Mouse (Mus musculus) thymus, adult 18-20 months (tissue): ENCODE results near the gene Enthd1.
A peak's percentile ranks its signal among the peaks of the same experiment; 100 is the strongest.
"Not testable (repeated sequence)": the region's sequence is repeated elsewhere in the genome, so short reads cannot be mapped to it uniquely, and the experiment has no call there.

ENCODE experiments used
- DNase-seq, 2 experiments: peaks; one replicate each; pipeline ENCODE4 v3.0.0; 2022; ENCODE audit warnings: mixed read lengths in 2 of 2

Gene Enthd1

GRCm38 (mm10) chr15:80565106-80565665, at the start of gene Enthd1:
Gene Enthd1 (minus strand): TSS chr15:80565156.
- no peak for DNase-seq

- DNase-seq = no peak
Observed at GRCm38 (mm10) chr15:80613904-80614303, 48.9 kb upstream of the Enthd1 start.

- DNase-seq = peak; percentile 57 to 78
Observed at GRCm38 (mm10) chr15:80611478-80611877, 46.5 kb upstream of the Enthd1 start.

- DNase-seq = no peak
Observed at GRCm38 (mm10) chr15:80610335-80610734, 45.4 kb upstream of the Enthd1 start.

- DNase-seq = no peak
Observed at GRCm38 (mm10) chr15:80607970-80608369, 43.0 kb upstream of the Enthd1 start.

- DNase-seq = no peak
Observed at GRCm38 (mm10) chr15:80604026-80604425, 39.1 kb upstream of the Enthd1 start.

GRCm38 (mm10) chr15:80602487-80602886, 37.5 kb upstream of the Enthd1 start:
- peak; percentile 37 to 59 for DNase-seq

GRCm38 (mm10) chr15:80601456-80601855, 36.5 kb upstream of the Enthd1 start:
- no peak for DNase-seq

- DNase-seq = no peak
Observed at GRCm38 (mm10) chr15:80599843-80600242, 34.9 kb upstream of the Enthd1 start.

- DNase-seq = no peak
Observed at GRCm38 (mm10) chr15:80599213-80599750, 34.3 kb upstream of the Enthd1 start.

- no peak for DNase-seq
Observed at GRCm38 (mm10) chr15:80598750-80599149, 33.8 kb upstream of the Enthd1 start.

GRCm38 (mm10) chr15:80593877-80594276, 28.9 kb upstream of the Enthd1 start:
- DNase-seq = no peak

GRCm38 (mm10) chr15:80592737-80593136, 27.8 kb upstream of the Enthd1 start:
- DNase-seq = no peak

- no peak for DNase-seq
Observed at GRCm38 (mm10) chr15:80590641-80591040, 25.7 kb upstream of the Enthd1 start.

GRCm38 (mm10) chr15:80586296-80586695, 21.3 kb upstream of the Enthd1 start:
- DNase-seq = no peak

- no peak for DNase-seq
Observed at GRCm38 (mm10) chr15:80582581-80583495, 17.9 kb upstream of the Enthd1 start.

- DNase-seq = not testable (repeated sequence)
Observed at GRCm38 (mm10) chr15:80580585-80580984, 15.6 kb upstream of the Enthd1 start.

- DNase-seq = no peak
Observed at GRCm38 (mm10) chr15:80579121-80579520, 14.2 kb upstream of the Enthd1 start.

GRCm38 (mm10) chr15:80577166-80577960, 12.4 kb upstream of the Enthd1 start:
- no peak for DNase-seq

- DNase-seq = no peak
Observed at GRCm38 (mm10) chr15:80576415-80576994, 11.5 kb upstream of the Enthd1 start.

- no peak for DNase-seq
Observed at GRCm38 (mm10) chr15:80575817-80576370, 10.9 kb upstream of the Enthd1 start.
